Mouse (Mus musculus): ENCODE data around the gene Zfp36l1.

GRCm38 (mm10) chr12:80147563-80148214 is 34.9 kb upstream of the Zfp36l1 start:
- no peak for TF ChIP-seq POLR2A (IDR thresholded peaks at IDR 0.05; ENCODE audit: low read depth, low read length)
- no peak for TF ChIP-seq CTCF (IDR thresholded peaks at IDR 0.05; ENCODE audit: extremely low read depth, insufficient read depth, insufficient read length, insufficient replicate concordance)

All from spleen, adult 2 months (tissue).